Mouse (Mus musculus) liver, adult 2 months (tissue): ENCODE data around the gene Map2k3. TPM values are rescaled to one million over a fixed set of nuclear protein-coding genes. Genes with fewer than 3 reads are reported as not detected.

ENCODE experiments used
- DNase-seq: peaks from one replicate; pipeline ENCODE4 v3.0.0-alpha.2; 2011; ENCODE audit warnings: low read depth, low spot score; ENCODE audit errors: extremely low read depth
- H3K27ac ChIP-seq: fragments of 200-500 bp; replicated peaks from 2 replicates; pipeline ENCODE4 v1.5.1; 2012; ENCODE audit warnings: low read depth, mild to moderate bottlenecking, control low read depth, inconsistent platforms, low read length; ENCODE audit not compliant: insufficient read depth
- H3K27me3 ChIP-seq: fragments of 200-500 bp; 2 replicates; pipeline ENCODE4 v1.6.1; 2012; ENCODE audit warnings: mild to moderate bottlenecking, moderate library complexity, low read length, inconsistent platforms; ENCODE audit not compliant: control insufficient read depth, insufficient read depth
- H3K36me3 ChIP-seq: fragments of 200-500 bp; 2 replicates; pipeline ENCODE4 v1.6.1; 2012; ENCODE audit warnings: low read length, inconsistent platforms; ENCODE audit not compliant: control insufficient read depth, insufficient read depth
- H3K4me1 ChIP-seq: fragments of 200-500 bp; 2 replicates; pipeline ENCODE4 v1.6.1; 2011; ENCODE audit warnings: low read length; ENCODE audit not compliant: control insufficient read depth, insufficient read depth
- H3K4me3 ChIP-seq: fragments of 200-500 bp; 2 replicates; pipeline ENCODE4 v1.5.1; 2011; ENCODE audit warnings: low read depth, mild to moderate bottlenecking, control low read depth, low read length, moderate library complexity; ENCODE audit not compliant: insufficient read depth
- H3K79me2 ChIP-seq: fragments of 200-500 bp; 2 replicates; pipeline ENCODE4 v1.6.1; 2012; ENCODE audit warnings: inconsistent platforms, mild to moderate bottlenecking, low read length, moderate library complexity; ENCODE audit not compliant: control insufficient read depth, insufficient read depth
- H3K9ac ChIP-seq: fragments of 200-500 bp; 2 replicates; pipeline ENCODE4 v1.6.1; 2012; ENCODE audit warnings: low read depth, mild to moderate bottlenecking, control low read depth, inconsistent platforms, low read length
- CTCF ChIP-seq: fragments of 200-500 bp; IDR thresholded peaks from 2 replicates; pipeline ENCODE4 v1.5.1; 2011; ENCODE audit warnings: low read depth, low read length, control low read depth
- POLR2A ChIP-seq: fragments of 200-500 bp; IDR thresholded peaks from 2 replicates; pipeline ENCODE4 v1.6.1; 2011; ENCODE audit warnings: low read length, control low read depth; ENCODE audit not compliant: insufficient read depth; ENCODE audit errors: extremely low read depth
- WGBS: fragments of 180-500 bp; shearing (Covaris S2); methylation state at CpG from one replicate; pipeline ENCODE4 v1.1.7; 2018; 5-methylcytosine and 5-hydroxymethylcytosine counted together
- polyA plus RNA-seq: library from polyadenylated mRNA; depleted of rRNA; stranded (reverse); fragments of >200 nt; gene quantifications from 2 replicates; pipeline ENCODE4 v1.2.3, GENCODE M21; 2012
- total RNA-seq: library from RNA; depleted of rRNA; stranded (reverse); fragments of >200 nt; gene quantifications from 2 replicates; pipeline ENCODE4 v1.2.3, GENCODE M21; 2014

The Map2k3 gene
- total and polyA plus RNA-seq, 2 experiments = 25.7 to 36.9 TPM

DNA sequence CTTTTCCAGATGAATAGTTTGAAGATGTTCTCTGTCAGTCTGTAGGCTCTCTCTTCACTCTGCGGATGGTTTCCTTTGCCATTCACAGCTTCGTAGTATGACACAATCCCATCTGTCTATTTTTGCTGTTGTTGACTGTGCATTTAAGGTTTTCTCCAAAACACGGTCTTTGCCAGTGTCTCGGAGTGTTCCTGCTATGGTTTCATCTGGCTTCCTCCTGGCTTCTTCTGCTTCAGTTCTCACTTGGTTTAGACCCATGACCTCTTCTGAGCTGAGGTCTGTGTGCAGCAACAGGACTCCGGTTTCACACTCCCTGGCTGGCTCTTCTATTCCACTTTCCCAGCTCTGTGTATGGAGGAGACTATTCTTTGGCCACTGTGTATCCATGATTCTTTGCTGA lies 30.9 kb downstream of the Map2k3 start:
- no peak for DNase-seq
- no peaks in the 10 kb centered on the region for H3K4me1 ChIP-seq
- H3K27ac ChIP-seq = no peak overlapping the region
- 0 out of 2 replicates have a peak, but pooled peaks cover 2% of the 10 kb centered on the region for H3K79me2 ChIP-seq
- no peak overlapping the region for H3K4me3 ChIP-seq
- H3K36me3 ChIP-seq = no peaks in the 10 kb centered on the region
- H3K9ac ChIP-seq = no peak overlapping the region
- TF ChIP-seq POLR2A (no peak), CTCF (no peak)
- WGBS = 84% methylated on average over 5 of the region's 5 CpGs
- peaks cover 5% of the 10 kb centered on the region for H3K27me3 ChIP-seq

DNA sequence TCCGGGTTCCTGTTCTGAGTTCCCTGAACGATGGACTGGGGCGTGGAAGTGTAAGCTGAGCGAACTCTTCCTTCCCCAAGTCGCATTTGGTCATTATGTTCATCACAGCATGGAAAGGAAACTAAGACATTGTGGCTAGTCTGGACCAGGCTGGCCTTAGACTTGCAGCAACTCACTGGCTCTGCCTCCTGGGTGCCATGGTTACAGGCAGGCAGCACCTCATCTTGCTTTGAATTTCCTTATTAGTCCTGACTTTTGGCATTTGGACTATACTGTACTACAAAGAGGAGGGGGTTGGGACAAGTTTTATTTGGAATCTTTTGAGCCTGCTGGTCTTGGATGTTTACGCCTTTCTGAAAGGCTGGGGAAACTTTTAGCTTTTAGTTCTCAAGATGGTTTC lies 35.1 kb downstream of the Map2k3 start:
- Histone ChIP-seq H3K4me3 (no peak overlapping the region), H3K9ac (no peak overlapping the region), H3K36me3 (no peaks in the 10 kb centered on the region), H3K4me1 (no peaks in the 10 kb centered on the region), H3K27ac (no peak overlapping the region), H3K27me3 (peaks cover 5% of the 10 kb centered on the region), H3K79me2 (0 out of 2 replicates have a peak, but pooled peaks cover 2% of the 10 kb centered on the region)
- 72% methylated on average over 6 of the region's 6 CpGs for WGBS
- DNase-seq = no peak
- TF ChIP-seq CTCF (no peak), POLR2A (no peak)

DNA sequence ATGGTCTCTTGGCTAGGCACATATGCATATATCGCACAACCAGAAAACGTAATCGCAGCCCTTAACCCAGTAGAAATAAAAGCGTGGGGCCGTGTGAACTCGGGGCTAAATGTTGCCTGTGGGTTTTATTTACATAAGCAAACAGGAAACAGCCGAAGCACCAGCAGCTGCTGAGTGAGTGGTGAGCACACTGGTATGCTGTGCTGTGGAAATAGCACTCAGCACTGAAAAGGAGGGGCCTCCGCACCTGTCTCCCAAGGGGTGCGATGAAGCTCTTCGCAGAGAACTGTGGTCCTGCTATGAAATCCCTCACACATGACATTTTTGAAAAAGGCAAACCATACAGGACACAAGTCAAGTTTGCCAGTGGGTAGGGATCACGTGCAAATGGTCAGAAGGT lies 43.3 kb downstream of the Map2k3 start:
- H3K9ac ChIP-seq = no peak overlapping the region
- H3K27ac ChIP-seq = no peak overlapping the region
- TF ChIP-seq CTCF = no peak
- TF ChIP-seq POLR2A = no peak
- no peaks in the 10 kb centered on the region for H3K79me2 ChIP-seq
- no peaks in the 10 kb centered on the region for H3K36me3 ChIP-seq
- 65% methylated on average over 11 of the region's 11 CpGs for WGBS
- no peaks in the 10 kb centered on the region for H3K4me1 ChIP-seq
- DNase-seq = no peak
- no peaks in the 10 kb centered on the region for H3K27me3 ChIP-seq
- H3K4me3 ChIP-seq = no peak overlapping the region

DNA sequence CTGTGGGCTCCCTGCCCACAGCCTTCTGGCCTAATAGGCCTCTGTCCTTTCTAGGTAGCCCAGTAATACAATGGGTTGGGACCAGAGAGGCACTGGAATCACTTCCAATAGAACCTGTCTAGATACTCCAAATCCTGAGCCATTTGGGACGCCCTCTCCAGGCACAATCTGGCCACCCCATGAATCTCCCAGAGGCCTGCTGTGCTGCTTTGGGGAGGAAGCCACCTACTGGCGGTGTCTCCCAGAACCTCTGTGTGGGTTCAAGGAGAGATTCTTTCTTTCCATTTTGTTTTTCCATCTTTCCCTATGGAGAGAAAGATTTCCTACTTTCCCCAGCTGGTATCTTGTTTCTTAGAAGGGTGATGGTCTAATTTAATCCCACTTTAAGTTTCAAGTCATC lies 44.4 kb downstream of the Map2k3 start:
- DNase-seq = no peak
- H3K27ac ChIP-seq = no peak overlapping the region

DNA sequence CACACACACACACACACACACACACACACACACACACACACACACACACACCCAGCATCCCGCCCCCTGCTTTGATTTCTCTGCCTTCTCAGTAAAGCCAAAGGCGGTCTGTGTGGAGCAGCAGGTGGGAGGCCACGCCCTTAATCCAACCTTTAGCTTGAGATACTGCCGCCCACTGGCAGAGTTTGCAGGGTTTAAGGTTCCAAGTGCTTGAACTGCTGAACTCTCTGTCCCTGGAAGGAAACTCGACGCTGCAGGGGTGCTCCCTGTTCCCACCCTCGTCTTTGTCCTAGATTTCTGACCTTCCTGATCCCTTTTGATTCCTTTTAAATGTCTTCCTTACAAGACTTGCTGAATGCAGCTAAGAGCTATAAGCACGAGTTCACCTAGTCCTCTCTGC lies 44.9 kb downstream of the Map2k3 start:
- WGBS = 48% methylated on average over 8 of the region's 8 CpGs
- TF ChIP-seq CTCF (no peak), POLR2A (no peak)
- Histone ChIP-seq H3K4me3 (no peak overlapping the region), H3K27ac (no peak overlapping the region), H3K79me2 (no peaks in the 10 kb centered on the region), H3K9ac (no peak overlapping the region), H3K4me1 (no peaks in the 10 kb centered on the region), H3K27me3 (no peaks in the 10 kb centered on the region), H3K36me3 (no peaks in the 10 kb centered on the region)
- peak; percentile 33 for DNase-seq

More for the DNA sequence above, 44.4 kb downstream of the Map2k3 start:
- H3K27me3 ChIP-seq = no peaks in the 10 kb centered on the region
- no peak overlapping the region for H3K9ac ChIP-seq
- no peaks in the 10 kb centered on the region for H3K79me2 ChIP-seq
- no peak overlapping the region for H3K4me3 ChIP-seq
- TF ChIP-seq CTCF (0 out of 2 replicates have a peak, but pooled peaks have one; percentile 10), POLR2A (no peak)
- H3K36me3 ChIP-seq = no peaks in the 10 kb centered on the region
- 88% methylated on average over 2 of the region's 2 CpGs for WGBS
- H3K4me1 ChIP-seq = no peaks in the 10 kb centered on the region

DNA sequence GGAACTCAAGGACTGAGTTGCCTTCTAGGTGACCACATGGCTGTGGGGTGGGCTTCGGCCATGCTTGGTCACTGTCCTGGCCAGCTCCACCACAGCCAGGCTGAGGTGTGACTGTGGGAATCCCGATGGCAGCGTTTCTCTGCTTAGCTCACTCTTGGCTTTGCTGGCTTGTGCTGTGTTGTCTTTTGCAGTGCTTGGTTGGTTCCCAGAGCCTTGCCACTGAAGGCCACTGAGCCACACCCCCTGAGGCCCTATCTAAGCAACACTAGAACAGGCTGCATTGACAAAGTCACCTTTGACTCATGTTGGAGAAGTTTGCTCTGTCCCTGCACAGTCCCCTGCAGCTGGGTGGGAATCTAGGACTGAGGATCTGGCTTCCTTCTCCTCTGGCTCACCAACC lies 45.3 kb downstream of the Map2k3 start:
- Histone ChIP-seq H3K27me3 (no peaks in the 10 kb centered on the region), H3K4me3 (no peak overlapping the region), H3K36me3 (no peaks in the 10 kb centered on the region), H3K27ac (no peak overlapping the region), H3K79me2 (no peaks in the 10 kb centered on the region), H3K4me1 (no peaks in the 10 kb centered on the region; the same call in 1 of the 2 replicates), H3K9ac (no peak overlapping the region)
- WGBS = 42% methylated on average over 3 of the region's 3 CpGs
- DNase-seq = peak; percentile 18
- TF ChIP-seq POLR2A = no peak
- no peak for TF ChIP-seq CTCF
